Mouse (Mus musculus): ENCODE measurements around the gene Dctpp1. TPM values are rescaled to one million over a fixed set of nuclear protein-coding genes. Genes with fewer than 3 reads are reported as not detected.

The Dctpp1 gene
- polyA plus RNA-seq, 1 experiment from 2014 or later = 252 TPM

DNA sequence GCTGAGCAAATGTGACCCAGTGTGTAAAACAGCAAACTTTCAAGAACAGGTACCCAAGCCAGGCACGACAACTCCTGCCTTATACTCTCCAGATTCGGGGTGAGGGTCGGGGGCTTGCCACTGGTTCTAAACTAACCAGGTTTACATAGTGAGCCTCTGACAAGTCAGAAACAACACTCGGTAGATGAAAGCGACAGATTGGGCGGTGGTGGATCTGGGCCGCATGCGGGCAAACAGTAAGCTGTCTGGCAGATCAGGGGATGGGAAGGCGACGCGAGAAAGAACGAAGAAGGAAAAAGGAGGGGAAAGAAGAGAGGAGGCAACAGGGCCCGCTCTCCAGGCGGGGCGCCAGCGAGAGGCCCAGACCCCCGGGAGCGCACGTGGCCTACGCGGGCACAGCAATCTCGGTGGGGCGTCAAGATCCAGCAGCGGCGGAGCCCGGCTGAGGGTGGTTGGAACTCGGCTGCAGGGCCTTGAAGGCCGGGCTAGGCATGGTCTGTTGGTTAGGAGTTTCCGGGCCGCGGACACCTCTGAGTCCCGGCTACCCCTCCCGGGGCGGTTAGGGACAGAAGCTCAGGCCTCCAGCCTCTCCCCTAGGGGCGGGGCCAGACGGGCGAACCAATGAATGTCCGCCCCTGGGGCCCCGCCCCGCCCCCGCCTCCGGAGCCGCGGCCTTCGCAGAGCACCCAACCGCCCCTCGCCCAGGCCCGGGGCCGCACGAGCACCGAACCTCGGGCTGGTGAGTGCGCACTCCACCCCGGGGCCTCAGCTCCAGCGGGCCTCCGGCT lies 16.4 kb downstream of the Dctpp1 start, which contains the start of gene Zfp771:
TSS of gene Zfp771 (plus strand) at position 405 of the 788 bp plus-strand sequence.
- under 1% methylated on average over 45 of the region's 56 CpGs for whole genome bisulfite sequencing
- peaks cover 16% of the 10 kb centered on the region for H3K36me3 ChIP-seq (ENCODE audit: control insufficient read depth, insufficient read depth, low read length)
- peak within 1 kb of the TSS; percentile 89 for H3K27ac ChIP-seq (ENCODE audit: low read depth, low read length)
- no peaks in the 10 kb centered on the region for H3K27me3 ChIP-seq (ENCODE audit: control insufficient read depth, insufficient read depth, low read length)
- H3K9me3 ChIP-seq (ENCODE audit: control insufficient read depth, low read length) = no peaks in the 10 kb centered on the region
- peak within 1 kb of the TSS; percentile 93 for H3K4me3 ChIP-seq (ENCODE audit: low read length)
- H3K4me2 ChIP-seq (replicated peaks; ENCODE audit: low read depth, low read length) = peak within 1 kb of the TSS; percentile 74
- peaks cover 18% of the 10 kb centered on the region; the same call in 1 of the 2 replicates for H3K4me1 ChIP-seq (ENCODE audit: control insufficient read depth, insufficient read depth, low read length)
- ATAC-seq (ENCODE audit: low FRiP score, low TSS enrichment) = peak; percentile 98
- peak within 1 kb of the TSS; percentile 94 for H3K9ac ChIP-seq (ENCODE audit: low read depth, low read length)

DNA sequence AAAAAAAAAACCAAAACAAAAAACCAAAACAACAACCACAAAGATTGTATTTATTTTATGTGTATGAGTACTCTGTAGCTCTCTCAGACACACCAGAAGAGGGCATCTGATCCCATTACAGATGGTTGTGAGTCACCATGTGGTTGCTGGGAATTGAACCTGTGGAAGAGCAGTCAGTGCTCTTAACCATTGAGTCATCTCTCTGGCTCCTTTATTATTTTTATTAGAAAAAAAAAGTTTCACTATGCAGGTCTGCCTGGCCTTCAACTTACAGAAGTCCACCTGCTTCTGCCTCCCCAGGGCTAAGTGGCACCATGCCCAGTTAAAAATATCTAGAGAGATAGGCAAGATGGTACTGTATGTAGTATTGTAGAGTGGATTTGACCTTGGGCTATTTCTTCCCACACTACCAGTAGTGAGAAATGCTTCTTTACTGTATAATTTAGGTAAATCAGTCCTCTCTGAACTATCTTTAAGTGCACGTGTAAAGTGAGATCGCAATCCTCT lies 17.1 kb downstream of the Dctpp1 start:
- ATAC-seq (ENCODE audit: low FRiP score, low TSS enrichment) = no peak
- Histone ChIP-seq H3K9me3 (ENCODE audit: control insufficient read depth, low read length) (no peaks in the 10 kb centered on the region), H3K36me3 (ENCODE audit: control insufficient read depth, insufficient read depth, low read length) (peaks cover 17% of the 10 kb centered on the region), H3K4me2 (replicated peaks; ENCODE audit: low read depth, low read length) (peak overlapping the region; percentile 74), H3K27ac (ENCODE audit: low read depth, low read length) (peak overlapping the region; percentile 89), H3K4me1 (ENCODE audit: control insufficient read depth, insufficient read depth, low read length) (peaks cover 18% of the 10 kb centered on the region; the same call in 1 of the 2 replicates), H3K9ac (ENCODE audit: low read depth, low read length) (peak overlapping the region; percentile 94; the same call in 1 of the 2 replicates), H3K4me3 (ENCODE audit: low read length) (peak overlapping the region; percentile 93; the same call in 1 of the 2 replicates), H3K27me3 (ENCODE audit: control insufficient read depth, insufficient read depth, low read length) (no peaks in the 10 kb centered on the region)
- 37% methylated on average over 2 of the region's 2 CpGs for WGBS

DNA sequence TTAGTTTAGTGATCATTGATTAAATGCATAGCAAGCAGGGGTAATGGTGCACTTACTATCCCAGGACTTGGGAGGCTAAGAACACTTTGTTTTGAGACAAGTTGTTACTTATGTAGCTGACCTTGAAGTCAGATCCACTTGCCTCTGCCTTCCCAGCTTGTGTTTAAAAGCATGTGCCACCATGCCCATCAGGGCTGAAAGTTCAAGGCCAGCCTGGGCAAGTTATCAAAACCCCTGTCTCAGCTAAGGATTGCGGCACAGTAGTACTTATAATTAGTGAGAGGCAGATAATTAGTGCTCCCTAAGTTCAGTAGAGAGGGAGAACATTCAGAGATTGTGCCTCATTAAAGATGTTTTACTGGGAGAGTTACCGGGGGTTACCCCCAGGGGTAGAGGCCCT lies 25.7 kb downstream of the Dctpp1 start:
- H3K27me3 ChIP-seq (ENCODE audit: control insufficient read depth, insufficient read depth, low read length) = no peaks in the 10 kb centered on the region
- no peaks in the 10 kb centered on the region for H3K9me3 ChIP-seq (ENCODE audit: control insufficient read depth, low read length)
- ATAC-seq (ENCODE audit: low FRiP score, low TSS enrichment) = no peak
- H3K4me2 ChIP-seq (replicated peaks; ENCODE audit: low read depth, low read length) = peak overlapping the region; percentile 67; the same call in 1 of the 2 replicates
- no peak overlapping the region; the same call in 1 of the 2 replicates for H3K4me3 ChIP-seq (ENCODE audit: low read length)
- WGBS = 98% methylated on average over 2 of the region's 2 CpGs
- H3K9ac ChIP-seq (ENCODE audit: low read depth, low read length) = no peak overlapping the region
- no peak overlapping the region for H3K27ac ChIP-seq (ENCODE audit: low read depth, low read length)
- peaks cover 13% of the 10 kb centered on the region for H3K4me1 ChIP-seq (ENCODE audit: control insufficient read depth, insufficient read depth, low read length)
- peaks cover 48% of the 10 kb centered on the region for H3K36me3 ChIP-seq (ENCODE audit: control insufficient read depth, insufficient read depth, low read length)

GRCm38 (mm10) chr7:127233765-127234164 lies 26.7 kb downstream of the Dctpp1 start:
- 4% methylated on average over 9 of the region's 9 CpGs for WGBS

GRCm38 (mm10) chr7:127233368-127233749 lies 27.1 kb downstream of the Dctpp1 start:
- WGBS = under 1% methylated on average over 27 of the region's 27 CpGs
- ATAC-seq (ENCODE audit: low FRiP score, low TSS enrichment) = peak; percentile 54; the same call in 1 of the 2 replicates

More at GRCm38 (mm10) chr7:127233765-127234164, 26.7 kb downstream of the Dctpp1 start:
- H3K36me3 ChIP-seq (ENCODE audit: control insufficient read depth, insufficient read depth, low read length) = peaks cover 57% of the 10 kb centered on the region
- peak overlapping the region; percentile 67 for H3K4me2 ChIP-seq (replicated peaks; ENCODE audit: low read depth, low read length)
- H3K9me3 ChIP-seq (ENCODE audit: control insufficient read depth, low read length) = no peaks in the 10 kb centered on the region
- peaks cover 13% of the 10 kb centered on the region for H3K4me1 ChIP-seq (ENCODE audit: control insufficient read depth, insufficient read depth, low read length)
- peak overlapping the region; percentile 74 for H3K9ac ChIP-seq (ENCODE audit: low read depth, low read length)
- ATAC-seq (ENCODE audit: low FRiP score, low TSS enrichment) = no peak
- H3K27ac ChIP-seq (ENCODE audit: low read depth, low read length) = peak overlapping the region; percentile 99
- no peaks in the 10 kb centered on the region for H3K27me3 ChIP-seq (ENCODE audit: control insufficient read depth, insufficient read depth, low read length)
- H3K4me3 ChIP-seq (ENCODE audit: low read length) = peak overlapping the region; percentile 95

GRCm38 (mm10) chr7:127232622-127233367 lies 27.7 kb downstream of the Dctpp1 start, which contains the start of the genes Zfp553 and Sept1:
Zfp553 (plus strand) TSS chr7:127233061.
Sept1 (minus strand) TSS chr7:127233130.
- peak; percentile 90 for ATAC-seq (ENCODE audit: low FRiP score, low TSS enrichment)
- H3K4me1 ChIP-seq (ENCODE audit: control insufficient read depth, insufficient read depth, low read length) = peaks cover 13% of the 10 kb centered on the region
- peaks cover 48% of the 10 kb centered on the region for H3K36me3 ChIP-seq (ENCODE audit: control insufficient read depth, insufficient read depth, low read length)
- WGBS = under 1% methylated on average over 58 of the region's 64 CpGs
- peak within 1 kb of the TSS; percentile 67 for H3K4me2 ChIP-seq (replicated peaks; ENCODE audit: low read depth, low read length)
- no peaks in the 10 kb centered on the region for H3K27me3 ChIP-seq (ENCODE audit: control insufficient read depth, insufficient read depth, low read length)
- peak within 1 kb of the TSS; percentile 95 for H3K4me3 ChIP-seq (ENCODE audit: low read length)
- no peaks in the 10 kb centered on the region for H3K9me3 ChIP-seq (ENCODE audit: control insufficient read depth, low read length)
- peak within 1 kb of the TSS; percentile 74 for H3K9ac ChIP-seq (ENCODE audit: low read depth, low read length)
- peak within 1 kb of the TSS; percentile 99 for H3K27ac ChIP-seq (ENCODE audit: low read depth, low read length)

More at GRCm38 (mm10) chr7:127233368-127233749, 27.1 kb downstream of the Dctpp1 start:
- Histone ChIP-seq H3K4me1 (ENCODE audit: control insufficient read depth, insufficient read depth, low read length) (peaks cover 13% of the 10 kb centered on the region), H3K27me3 (ENCODE audit: control insufficient read depth, insufficient read depth, low read length) (no peaks in the 10 kb centered on the region), H3K9me3 (ENCODE audit: control insufficient read depth, low read length) (no peaks in the 10 kb centered on the region), H3K27ac (ENCODE audit: low read depth, low read length) (peak overlapping the region; percentile 99), H3K9ac (ENCODE audit: low read depth, low read length) (peak overlapping the region; percentile 74), H3K36me3 (ENCODE audit: control insufficient read depth, insufficient read depth, low read length) (peaks cover 53% of the 10 kb centered on the region), H3K4me3 (ENCODE audit: low read length) (peak overlapping the region; percentile 95), H3K4me2 (replicated peaks; ENCODE audit: low read depth, low read length) (peak overlapping the region; percentile 67)

DNA sequence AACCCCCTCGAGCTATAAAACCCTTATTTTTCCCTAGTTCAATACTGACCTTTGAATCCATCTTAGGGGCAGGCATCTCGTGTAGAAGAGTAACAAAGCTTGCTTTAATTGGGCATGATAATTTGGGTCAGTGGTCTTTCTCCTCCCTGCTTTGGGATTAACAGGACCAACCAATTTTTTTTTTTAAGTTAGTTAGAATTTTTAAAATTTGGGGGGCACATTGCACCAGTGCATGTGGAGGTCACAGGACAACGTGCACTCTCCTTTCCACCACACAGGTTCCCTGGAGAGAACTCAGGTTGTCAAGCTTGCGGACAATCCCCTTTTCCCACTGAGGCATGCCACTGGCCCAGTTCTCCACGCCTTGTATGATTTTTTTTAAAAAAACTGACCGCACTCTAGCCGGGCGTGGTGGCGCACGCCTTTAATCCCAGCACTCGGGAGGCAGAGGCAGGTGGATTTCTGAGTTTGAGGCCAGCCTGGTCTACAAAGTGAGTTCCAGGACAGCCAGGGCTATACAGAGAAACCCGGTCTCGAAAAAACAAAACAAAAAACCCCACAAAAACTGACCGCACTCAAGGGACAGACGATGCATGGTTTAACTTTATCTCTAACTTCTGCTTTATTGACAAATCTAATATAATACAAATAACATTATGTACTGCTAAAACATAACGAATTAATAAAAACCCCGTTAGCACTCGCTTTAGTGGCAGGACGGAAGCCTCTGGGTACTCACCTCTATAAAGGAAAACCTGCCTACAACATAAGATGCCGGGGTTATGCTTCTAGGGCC lies 28.5 kb downstream of the Dctpp1 start:
- whole genome bisulfite sequencing = 5% methylated on average over 20 of the region's 20 CpGs
- Histone ChIP-seq H3K27me3 (ENCODE audit: control insufficient read depth, insufficient read depth, low read length) (no peaks in the 10 kb centered on the region), H3K4me1 (ENCODE audit: control insufficient read depth, insufficient read depth, low read length) (peaks cover 13% of the 10 kb centered on the region), H3K4me3 (ENCODE audit: low read length) (peak overlapping the region; percentile 95), H3K4me2 (replicated peaks; ENCODE audit: low read depth, low read length) (peak overlapping the region; percentile 67), H3K9me3 (ENCODE audit: control insufficient read depth, low read length) (no peaks in the 10 kb centered on the region), H3K27ac (ENCODE audit: low read depth, low read length) (peak overlapping the region; percentile 99), H3K9ac (ENCODE audit: low read depth, low read length) (peak overlapping the region; percentile 74), H3K36me3 (ENCODE audit: control insufficient read depth, insufficient read depth, low read length) (peaks cover 40% of the 10 kb centered on the region)
- ATAC-seq (ENCODE audit: low FRiP score, low TSS enrichment) = 0 out of 2 replicates have a peak, but pooled peaks have one; percentile 4

DNA sequence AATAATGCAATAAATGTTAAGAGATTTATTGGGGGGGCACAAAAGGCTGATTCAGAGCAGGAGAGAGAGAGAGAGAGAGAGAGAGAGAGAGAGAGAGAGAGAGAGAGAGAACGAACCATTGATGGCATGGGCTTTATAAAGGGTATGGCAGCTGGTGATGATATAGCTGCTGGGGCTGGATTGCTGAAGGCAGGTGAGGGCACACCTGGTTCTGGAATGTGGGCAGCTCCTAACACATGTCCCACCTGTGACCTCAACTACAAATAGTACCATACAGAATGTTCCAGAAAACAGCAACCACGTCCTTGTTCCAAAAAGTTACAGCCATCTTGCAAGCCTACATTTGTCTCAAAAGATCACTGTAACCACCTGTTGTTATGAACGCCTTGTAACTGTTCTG lies 29.1 kb downstream of the Dctpp1 start:
- H3K9me3 ChIP-seq (ENCODE audit: control insufficient read depth, low read length) = no peaks in the 10 kb centered on the region
- H3K27ac ChIP-seq (ENCODE audit: low read depth, low read length) = no peak overlapping the region
- H3K4me1 ChIP-seq (ENCODE audit: control insufficient read depth, insufficient read depth, low read length) = peaks cover 13% of the 10 kb centered on the region
- H3K4me2 ChIP-seq (replicated peaks; ENCODE audit: low read depth, low read length) = peak overlapping the region; percentile 67
- H3K36me3 ChIP-seq (ENCODE audit: control insufficient read depth, insufficient read depth, low read length) = peaks cover 33% of the 10 kb centered on the region
- WGBS = 62% methylated on average over 3 of the region's 3 CpGs
- peak overlapping the region; percentile 95 for H3K4me3 ChIP-seq (ENCODE audit: low read length)
- no peak for ATAC-seq (ENCODE audit: low FRiP score, low TSS enrichment)
- peak overlapping the region; percentile 74; the same call in 1 of the 2 replicates for H3K9ac ChIP-seq (ENCODE audit: low read depth, low read length)
- no peaks in the 10 kb centered on the region for H3K27me3 ChIP-seq (ENCODE audit: control insufficient read depth, insufficient read depth, low read length)
